Mouse (Mus musculus) erythroblast, embryonic 14.5 days (primary cell): Measurements from ENCODE around the gene B430306N03Rik.

Experiments
- GATA1 ChIP-seq: IDR thresholded peaks from 2 replicates; pipeline ENCODE4 v1.6.1; 2012; ENCODE audit warnings: low read length, inconsistent platforms, mixed read lengths
- TAL1 ChIP-seq: IDR thresholded peaks from 3 replicates; pipeline ENCODE4 v1.6.1; 2012; ENCODE audit warnings: low read length, inconsistent platforms, mixed read lengths

- TF ChIP-seq GATA1 (no peak), TAL1 (no peak)
These were observed 18.2 kb downstream of the B430306N03Rik start for GRCm38 (mm10) chr17:48334186-48334585.
